Mouse (Mus musculus) telencephalon, adult 2 months (tissue): ENCODE results near the gene Spa17.

Source experiments
- DNase-seq: peaks from one replicate; pipeline ENCODE4 v3.0.0-alpha.2; 2011; ENCODE audit warnings: low read depth, low spot score

Spa17 gene

DNA sequence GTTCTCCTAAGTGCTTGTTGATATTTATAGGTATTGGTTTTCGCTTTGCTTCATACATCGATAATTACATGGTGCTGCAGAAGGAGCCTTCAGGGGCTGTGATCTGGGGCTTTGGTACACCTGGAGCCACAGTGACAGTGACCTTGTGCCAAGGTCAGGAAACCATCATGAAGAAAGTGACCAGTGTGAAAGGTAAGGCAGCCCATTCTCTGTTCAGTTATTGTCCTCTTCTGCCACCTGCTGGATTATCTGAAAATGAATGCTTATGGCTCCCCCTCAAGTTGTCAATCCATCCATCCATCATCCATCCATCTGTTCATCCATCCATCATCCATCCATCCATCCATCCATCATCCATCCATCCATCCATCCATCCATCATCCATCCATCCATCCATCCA is 3.2 kb upstream of the Spa17 start:
- DNase-seq = no peak

DNA sequence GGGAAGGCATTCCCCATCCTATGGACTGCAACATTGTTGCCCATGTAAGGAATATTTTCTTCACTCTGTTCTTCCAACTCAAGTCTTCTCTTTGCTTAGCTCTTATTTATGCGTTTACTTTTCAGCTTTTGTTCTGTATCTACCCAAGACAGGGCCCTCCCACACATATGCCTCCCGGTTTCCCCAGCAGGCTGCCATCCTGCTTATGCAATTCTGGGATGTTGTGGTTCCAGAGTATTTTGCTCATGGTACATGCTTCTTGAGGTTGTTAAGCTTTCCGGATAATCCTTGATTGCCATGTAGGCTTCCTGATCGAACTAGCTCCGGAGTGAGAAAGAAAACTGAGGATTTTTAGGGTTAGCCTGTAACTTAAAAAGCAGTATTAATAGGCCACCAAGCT is 1.7 kb upstream of the Spa17 start:
- DNase-seq = no peak

DNA sequence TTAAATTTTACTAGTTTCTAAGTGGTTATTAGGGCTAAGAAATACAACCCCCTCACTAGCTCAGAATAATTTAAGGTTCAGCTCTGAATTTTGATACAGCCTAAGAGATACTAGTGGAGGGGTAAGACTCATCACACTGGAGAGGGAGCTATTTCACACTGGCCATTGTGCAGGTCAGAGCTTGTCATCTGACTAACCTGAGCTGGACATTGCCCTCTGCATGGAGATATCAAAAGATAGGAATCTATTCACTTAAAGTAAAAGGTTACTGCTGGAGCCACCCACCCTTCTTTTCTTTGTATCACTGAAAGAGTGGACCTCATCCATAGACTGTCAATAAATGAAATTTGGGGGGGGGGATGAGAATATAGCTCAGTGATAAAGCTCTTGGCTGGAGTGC is 794 bp upstream of the Spa17 start:
- no peak for DNase-seq

DNA sequence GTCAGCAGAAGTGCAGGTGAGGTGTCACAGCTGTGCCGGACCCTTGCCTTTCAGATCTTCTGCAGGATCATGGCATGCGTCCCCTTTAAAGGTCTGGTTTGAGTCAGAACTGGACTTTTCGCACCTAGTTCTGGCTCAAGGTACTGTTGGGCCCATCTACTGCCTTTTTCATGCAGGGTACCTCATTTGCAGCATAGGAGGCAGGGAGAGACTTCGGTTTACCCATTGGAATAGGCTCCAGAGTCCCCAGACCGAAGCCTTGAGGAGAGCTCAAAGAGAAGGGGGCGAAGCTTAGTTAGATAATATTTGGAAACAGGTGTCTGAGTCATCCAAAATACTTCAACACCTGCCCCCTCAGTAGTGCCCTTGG is 374 bp upstream of the Spa17 start:
- DNase-seq = no peak

DNA sequence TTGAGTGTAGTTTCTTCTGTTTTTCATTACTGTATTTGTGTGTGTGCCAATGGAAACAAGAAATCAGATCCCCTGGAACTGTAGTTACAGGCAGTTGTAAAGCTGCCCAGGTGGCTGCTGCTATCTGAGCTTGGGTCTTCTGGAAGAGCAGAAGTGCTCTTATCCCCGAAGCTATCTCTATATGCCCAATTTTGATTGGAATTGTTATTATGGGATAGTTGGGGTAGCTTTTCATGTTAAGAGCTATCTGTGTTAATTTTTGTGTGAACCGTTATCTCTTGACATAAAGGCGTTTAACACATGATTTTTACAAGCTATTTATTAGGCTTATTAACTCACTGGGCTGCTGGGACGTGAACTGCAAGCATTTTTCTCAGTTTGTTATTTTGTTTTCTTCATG is 4.0 kb downstream of the Spa17 start:
- no peak for DNase-seq

DNA sequence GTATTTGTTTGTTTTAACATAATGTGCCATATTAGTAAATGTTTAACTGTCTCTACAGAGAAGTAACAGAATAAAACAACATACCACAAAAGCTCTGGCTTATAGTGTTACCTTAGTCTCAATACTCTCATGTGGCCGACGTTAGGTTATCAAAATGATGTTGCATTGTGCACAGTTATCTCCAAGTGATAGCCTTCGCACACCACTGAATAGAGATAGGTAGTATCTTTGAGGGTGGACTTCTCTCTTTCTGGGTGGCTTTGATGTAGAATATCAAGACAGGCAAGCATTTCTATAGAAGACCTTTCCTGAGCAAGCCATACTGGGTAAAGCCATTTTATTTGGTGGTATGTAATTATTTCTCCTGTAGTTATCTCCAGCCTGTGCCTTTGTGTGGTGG is 8.4 kb downstream of the Spa17 start:
- DNase-seq = no peak

DNA sequence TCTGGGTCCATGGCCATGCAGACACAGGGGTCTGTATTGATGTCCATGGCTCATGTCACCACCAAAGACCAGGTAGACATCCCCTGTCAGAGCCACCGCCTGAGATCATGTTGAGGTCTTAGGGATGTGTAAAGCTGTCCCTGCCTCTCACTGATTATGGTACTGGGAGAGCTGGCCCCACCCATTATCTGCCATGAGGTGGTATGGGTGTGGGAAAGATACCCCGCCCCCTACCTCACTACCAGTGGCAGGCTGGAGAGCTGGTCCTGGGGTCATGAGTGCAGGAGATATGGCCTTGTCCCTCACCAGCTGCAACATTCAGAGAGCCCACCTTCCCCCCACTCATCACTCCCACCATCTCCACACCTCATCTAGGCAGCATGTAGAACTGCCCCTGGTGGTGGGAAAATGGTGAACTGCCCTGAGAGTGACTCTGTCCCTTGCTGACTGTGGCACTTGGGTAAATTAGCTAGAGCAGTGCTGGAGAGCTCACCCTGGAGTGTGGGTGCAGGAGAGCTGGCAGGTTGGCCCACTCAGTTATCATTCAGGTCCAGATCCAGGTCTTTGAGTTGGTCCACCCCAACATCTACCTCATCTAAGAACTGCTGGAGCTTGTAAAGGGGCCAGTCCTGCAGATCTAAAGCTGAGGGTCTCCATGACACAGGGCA is 12.8 kb downstream of the Spa17 start:
- DNase-seq = no peak

DNA sequence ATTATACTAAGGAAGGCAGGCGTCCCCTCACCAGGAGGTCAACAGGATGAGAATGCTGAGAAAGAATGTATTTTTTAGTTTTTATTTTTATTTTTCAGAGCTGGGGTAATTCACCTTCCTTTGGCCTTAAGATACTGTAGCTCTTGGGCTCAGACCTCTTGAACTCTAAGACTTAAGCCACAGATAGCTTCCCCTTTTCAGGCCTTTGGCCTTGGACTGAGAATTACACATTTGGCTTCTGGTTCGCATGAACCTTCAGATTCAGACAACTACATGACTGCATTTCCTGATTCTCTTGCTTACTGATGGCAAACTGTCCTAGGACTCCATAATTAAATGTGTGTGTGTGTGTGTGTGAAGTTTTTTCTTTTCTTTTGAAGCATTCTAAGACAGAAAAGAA is 14.9 kb downstream of the Spa17 start:
- no peak for DNase-seq

DNA sequence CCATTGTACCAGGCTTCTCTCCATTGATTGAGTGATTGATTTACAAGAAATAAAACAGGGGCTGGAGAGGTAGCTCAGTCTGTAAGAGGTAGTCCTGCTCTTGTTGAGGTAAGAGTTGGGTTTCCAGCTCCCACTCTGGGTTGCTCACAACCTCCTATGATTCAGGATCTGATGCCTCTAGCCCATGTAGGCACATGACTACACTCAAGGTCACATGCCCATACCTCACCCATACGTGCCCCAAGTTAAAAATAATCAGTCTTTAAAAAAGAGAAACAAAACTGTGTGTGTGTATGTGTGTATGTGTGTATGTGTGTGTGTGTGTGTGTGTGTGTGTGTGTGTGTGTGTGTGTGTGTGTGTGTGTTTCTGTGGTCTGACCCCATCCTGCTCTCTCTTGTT is 18.0 kb downstream of the Spa17 start:
- DNase-seq = no peak

DNA sequence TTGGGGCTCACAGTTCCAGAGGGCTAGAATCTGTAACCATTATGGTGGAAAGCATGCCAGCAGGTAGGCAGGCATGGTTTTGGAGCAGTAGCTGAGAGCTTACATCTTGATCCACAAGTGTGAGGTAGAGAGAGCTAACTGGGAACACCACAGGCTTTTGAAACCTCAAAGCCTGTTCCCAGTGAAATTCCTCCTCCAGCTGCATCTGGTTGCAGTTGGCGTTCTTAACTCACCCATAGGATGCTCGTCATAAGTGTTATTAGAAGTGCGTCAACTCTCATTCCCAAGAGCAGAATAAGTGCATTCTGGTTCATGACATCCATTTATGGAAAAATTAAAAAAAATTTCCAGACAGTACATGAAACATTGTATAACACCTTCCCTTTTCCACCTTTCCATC is 19.8 kb downstream of the Spa17 start:
- DNase-seq = no peak

DNA sequence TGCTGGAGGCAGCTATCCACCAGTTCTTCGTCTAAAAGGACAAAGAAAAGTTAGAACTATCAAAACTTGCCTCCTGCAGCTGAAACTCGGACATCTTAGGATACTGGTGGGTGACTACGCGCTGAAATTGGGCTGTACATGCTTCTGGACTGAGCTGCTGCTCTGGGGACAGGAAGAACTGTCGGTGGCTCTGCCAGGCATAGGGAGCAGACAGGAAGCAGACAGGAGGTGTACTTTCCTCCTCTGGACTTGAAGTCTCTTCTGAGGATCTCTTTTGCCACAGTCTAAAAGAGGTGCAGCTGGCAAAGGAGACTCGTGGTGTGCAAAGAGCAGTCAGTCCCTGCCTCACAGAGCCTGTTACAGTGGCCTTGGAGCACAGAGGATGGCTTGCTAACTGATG is 20.9 kb downstream of the Spa17 start:
- no peak for DNase-seq

DNA sequence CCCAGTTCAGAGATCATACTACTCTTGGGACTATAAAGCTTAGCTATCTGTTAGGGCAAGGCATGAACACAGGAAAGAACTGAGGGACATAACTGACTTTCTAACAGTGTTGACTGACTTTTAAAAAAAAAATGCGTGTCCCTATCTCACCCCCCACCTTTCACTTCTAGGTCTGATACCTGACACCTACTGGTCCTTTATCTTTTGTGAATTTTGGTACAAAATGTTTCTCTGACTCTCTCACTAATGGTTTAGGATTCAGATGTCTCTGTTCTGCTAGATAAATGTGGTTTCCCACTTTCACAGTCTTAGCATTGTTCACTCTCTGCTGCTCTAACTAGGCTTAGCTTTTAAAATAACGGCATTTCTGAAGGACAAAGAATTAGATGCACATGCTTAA is 21.5 kb downstream of the Spa17 start:
- DNase-seq = no peak

DNA sequence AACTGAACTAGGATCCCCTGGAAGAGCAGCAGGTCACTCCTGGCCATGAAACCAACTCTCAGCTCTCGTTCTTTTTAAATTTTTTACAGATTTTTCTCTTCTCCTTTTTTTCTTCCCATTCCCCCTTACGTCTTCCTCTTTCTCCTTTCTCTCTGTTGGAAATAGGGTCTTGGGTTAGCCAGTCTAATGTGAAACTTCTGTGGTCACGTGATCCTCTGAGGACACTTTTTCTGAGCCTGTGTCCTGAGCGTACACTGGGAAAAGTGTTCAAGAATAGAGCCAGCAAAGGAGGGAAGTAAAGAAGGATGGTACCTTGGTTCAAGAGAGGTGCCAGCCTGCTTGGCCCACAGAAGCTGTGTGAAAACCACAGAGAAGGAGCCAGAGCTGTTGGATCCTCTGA is 23.1 kb downstream of the Spa17 start:
- DNase-seq = no peak

DNA sequence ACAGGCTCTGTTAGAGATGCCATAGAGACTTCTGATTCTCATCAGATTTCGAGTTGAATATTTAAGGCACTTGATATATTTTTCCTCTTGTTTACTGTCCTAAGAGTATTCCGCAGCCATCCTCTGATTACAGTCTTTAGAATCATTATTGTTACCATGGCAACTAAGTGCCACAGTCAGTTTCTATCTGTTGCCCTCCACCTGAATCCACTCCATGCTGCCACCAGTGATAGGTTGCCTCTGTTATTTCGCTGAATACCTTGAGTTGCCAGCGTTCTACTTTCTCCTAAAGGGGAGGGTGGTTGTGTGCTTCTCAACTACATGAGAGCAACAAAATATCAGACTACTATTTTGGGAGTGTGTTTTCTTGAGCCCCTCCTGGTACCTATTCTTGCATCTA is 26.8 kb downstream of the Spa17 start:
- DNase-seq = no peak

DNA sequence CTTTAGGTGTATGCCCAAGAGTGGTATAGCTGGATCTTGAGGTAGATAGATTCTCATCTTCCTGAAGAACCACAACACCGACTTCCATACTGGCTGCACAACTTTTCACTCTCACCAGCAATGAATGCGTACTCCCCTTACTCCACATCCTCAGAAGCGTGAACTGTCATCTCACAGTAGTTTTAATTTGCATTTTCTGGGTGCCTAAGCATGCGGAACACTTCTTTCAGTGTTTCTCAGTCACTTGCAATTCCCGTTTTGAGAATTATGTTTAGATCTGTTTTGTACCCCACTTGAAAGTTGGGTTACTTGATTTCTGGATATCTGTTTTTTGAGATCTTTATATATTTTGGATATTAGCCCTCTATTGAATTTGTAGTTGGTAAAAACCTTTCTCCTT is 29.9 kb downstream of the Spa17 start:
- no peak for DNase-seq

DNA sequence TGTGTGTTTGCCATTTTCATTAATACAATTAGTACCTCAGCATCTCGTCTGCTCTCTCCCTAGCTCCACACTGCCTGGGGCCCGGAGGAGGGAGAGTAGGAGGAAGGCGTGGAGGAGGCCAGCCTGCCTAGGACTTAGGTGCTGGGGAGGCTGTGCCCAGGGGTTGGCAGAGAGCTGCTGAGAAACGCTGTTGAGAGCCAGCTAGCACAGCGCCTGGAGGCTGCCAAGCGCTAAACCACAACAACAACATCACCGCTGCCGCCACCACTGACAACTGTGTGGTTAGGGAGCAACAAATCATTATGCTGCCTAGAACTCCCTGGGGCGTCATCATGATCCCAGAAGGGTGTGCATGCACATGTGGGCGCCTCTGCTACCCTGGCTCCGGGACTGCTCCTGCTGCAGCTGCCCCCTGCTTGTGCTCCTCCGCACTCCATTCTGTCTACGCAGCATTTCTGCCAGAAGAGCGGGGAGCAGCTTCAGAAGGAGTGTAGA is 37.0 kb downstream of the Spa17 start:
- peak; percentile 63 for DNase-seq

DNA sequence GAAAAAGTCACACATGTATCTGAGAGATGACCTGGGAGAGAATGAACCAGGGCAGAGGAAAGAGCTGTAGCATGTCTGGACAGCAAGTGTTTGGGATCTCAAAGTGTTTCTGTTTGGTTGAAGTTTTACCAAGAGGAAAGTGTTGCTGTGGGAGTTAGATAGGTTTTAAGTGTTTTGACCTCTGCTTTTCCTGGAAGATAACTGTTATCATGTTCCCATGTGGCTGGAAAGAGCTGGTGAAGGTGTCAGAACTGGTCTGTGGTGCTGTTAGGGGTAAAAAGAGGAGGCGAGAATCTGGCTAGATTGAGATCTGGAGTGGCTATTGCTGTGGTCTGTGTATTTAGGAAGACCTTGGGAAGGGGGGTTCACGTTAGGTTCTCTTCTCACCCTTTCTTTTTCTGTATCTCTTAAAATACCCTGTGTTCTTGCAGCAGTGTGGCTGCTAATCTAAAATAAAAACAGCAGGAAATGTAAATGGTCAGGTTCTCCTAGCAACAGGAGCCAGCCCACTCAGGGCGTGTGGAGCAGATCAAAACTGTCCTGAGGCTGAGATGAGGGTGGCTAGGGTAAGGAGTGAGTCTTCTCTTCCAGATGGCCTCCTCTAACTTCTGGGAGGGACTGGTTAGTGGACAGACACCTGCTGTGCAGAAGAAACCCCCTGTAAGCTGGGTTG is 41.2 kb downstream of the Spa17 start:
- DNase-seq = no peak

DNA sequence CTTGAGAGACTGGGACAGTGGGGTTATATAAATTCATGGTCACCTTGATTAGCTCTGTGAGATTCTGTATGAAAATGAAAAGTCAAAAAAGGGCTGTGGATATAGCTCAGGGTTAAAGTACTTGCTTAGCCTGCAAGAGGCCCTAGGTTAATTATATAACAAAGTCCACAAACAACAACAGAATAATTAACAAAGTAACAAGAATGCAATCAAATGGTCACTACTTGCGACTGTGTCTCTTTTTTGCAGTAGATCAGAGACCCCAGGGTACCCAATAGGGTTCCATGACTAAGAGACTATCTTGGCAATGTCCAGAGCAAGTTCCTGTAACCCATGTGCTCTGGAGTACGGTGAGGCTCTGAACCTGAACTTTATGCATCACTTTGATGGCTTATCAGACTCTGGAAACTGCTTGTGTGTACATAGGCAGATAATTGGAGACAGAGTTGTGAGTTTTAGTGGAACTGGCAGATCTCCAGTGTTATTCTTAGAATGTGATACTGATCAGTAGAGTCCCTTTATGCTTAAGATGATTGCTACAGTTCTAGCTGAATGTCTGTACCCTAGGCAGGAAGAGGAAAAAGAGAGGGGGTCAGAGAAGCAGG is 44.2 kb downstream of the Spa17 start:
- no peak for DNase-seq

DNA sequence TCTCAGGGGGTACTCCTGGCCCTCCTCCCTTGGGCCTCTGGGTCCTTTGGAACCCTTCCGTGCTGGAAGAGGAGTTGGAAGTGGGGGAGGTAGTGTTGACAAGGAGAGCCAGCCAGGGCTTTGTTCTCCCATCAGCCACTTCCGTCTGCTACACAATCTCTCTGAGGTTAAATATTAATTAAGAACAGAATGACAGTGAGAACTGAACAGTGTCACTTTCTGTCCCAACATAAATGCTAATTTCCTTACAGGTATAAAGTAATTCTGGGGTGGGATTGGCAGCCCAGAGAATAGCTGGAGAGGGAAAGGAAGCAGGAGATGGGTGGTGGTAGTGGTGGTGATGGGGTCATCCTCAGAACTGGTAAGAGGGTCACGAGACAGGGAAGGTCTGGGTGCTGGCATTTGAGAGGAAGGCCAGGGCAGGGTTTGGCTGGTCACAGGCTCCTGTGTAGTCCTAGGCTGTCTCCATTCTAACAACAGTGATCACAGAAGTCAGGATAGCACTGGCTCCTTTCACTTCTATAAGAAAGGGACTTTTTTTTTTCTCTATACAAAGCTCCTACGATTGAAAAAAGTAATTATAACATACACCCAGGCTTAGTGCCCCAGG is 44.8 kb downstream of the Spa17 start:
- no peak for DNase-seq

DNA sequence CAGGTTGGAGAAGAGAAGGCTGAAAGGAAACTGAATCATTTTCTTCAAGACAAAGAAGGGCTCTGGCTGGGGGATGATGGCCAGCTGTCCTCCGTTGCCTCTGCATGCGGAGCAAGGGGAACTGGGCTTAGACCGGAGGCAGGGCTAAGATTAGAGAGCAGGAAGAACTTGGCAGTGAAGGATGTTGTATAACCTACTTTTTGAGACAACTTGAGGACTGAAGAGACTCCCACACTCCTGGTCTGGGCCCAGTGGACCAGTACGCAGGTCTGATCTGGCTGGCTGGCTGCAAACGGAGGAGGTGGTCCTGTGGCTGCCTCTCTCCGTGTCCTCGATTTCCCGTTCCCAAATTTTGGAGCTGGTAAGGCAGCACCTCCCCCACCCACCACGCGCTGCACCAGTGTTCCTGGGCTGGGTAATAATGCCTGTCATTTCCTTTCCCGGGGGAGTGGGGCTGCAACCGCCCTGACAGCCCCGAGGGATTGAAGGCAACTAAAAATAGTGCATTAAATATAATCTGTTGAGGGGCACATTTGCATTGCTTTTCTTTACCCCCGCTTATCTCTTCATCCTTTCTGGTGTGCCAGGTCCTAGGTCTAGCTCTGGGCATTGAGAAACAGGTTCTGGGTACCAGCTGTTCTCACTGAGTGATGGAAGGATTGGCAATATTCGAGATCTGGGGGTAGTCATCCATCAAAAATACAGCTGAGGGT is 45.5 kb downstream of the Spa17 start:
- peak; percentile 91 for DNase-seq

DNA sequence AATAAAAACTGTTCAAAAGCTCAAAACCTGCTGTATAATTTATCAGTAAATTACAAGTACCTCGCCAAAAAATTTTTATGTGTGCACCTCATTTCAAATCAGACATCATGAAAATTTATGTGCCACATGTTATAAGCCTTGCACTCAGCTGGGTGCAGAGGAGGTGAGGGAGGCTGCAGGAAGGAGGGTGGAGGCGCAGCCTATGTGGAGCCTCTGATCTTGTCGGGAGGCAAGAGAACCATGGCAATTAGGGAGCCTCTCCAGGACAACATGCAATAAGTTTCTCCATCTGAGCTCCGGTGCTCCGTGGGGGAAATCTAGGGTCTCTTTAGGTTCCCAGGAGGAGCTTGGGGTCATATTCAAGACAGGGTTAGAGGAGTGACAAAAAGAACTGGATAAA is 46.1 kb downstream of the Spa17 start:
- no peak for DNase-seq

DNA sequence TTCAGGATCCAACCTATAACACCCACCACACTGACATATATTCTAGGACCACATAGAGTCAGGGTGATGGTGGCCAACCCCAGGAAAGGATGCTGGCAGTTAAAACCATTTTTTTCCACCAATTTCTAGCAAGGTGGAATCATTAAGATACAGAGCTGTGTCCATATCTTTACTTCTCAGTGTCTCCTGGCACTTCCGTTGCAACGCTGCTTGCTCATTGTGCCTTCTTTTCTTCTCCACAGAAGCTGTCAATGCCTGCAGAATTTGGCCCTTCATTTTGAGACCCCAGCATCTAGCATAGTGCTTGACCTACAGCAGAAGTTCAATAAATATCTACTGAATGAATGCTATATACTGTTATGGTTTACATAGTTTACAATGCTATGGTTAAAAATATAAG is 46.5 kb downstream of the Spa17 start:
- DNase-seq = no peak
